Mouse (Mus musculus): ENCODE data around the gene Clptm1.
"Not testable (repeated sequence)": the region's sequence is repeated elsewhere in the genome, so short reads cannot be mapped to it uniquely, and the experiment has no call there.

Gene Clptm1

GRCm38 (mm10) chr7:19691873-19692865, 27.3 kb upstream of the Clptm1 start, which contains the start of gene Apoc1:
Gene Apoc1 (minus strand): TSS chr7:19692660.
- in situ Hi-C loops (cut with MseI, MboI), result no loop called here

- in situ Hi-C loops (cut with MseI, MboI), result no loop called here
These were observed 26.6 kb upstream of the Clptm1 start for GRCm38 (mm10) chr7:19691434-19691833.

- in situ Hi-C loops (cut with MseI, MboI), result no loop called here
These were observed 26.0 kb upstream of the Clptm1 start for GRCm38 (mm10) chr7:19690845-19691244.

- in situ Hi-C loops (cut with MseI, MboI), result no loop called here
These were observed 23.8 kb upstream of the Clptm1 start for GRCm38 (mm10) chr7:19688611-19689010.

- in situ Hi-C loops (cut with MseI, MboI), result no loop called here
These were observed 23.3 kb upstream of the Clptm1 start for GRCm38 (mm10) chr7:19688101-19688500.

GRCm38 (mm10) chr7:19686927-19687583, 22.2 kb upstream of the Clptm1 start:
- in situ Hi-C loops (cut with MseI, MboI), result not testable (repeated sequence)

GRCm38 (mm10) chr7:19686521-19686920, 21.7 kb upstream of the Clptm1 start:
- in situ Hi-C loops (cut with MseI, MboI), result no loop called here

- in situ Hi-C loops (cut with MseI, MboI), result no loop called here
These were observed 20.5 kb upstream of the Clptm1 start for GRCm38 (mm10) chr7:19685374-19685773.

GRCm38 (mm10) chr7:19683771-19684201, 19.0 kb upstream of the Clptm1 start:
- in situ Hi-C loops (cut with MseI, MboI), result no loop called here

GRCm38 (mm10) chr7:19682979-19683378, 18.1 kb upstream of the Clptm1 start:
- in situ Hi-C loops (cut with MseI, MboI), result no loop called here

GRCm38 (mm10) chr7:19681202-19681694, 16.4 kb upstream of the Clptm1 start, which contains the start of the genes Gm44805 and Apoc4:
Gene Gm44805 (minus strand): TSS chr7:19681423.
Gene Apoc4 (minus strand): TSS chr7:19681479.
- in situ Hi-C loops (cut with MseI, MboI), result no loop called here

GRCm38 (mm10) chr7:19680702-19681101, 15.9 kb upstream of the Clptm1 start:
- in situ Hi-C loops (cut with MseI, MboI), result no loop called here

- in situ Hi-C loops (cut with MseI, MboI), result no loop called here
These were observed 14.1 kb upstream of the Clptm1 start for GRCm38 (mm10) chr7:19678901-19679300.

- in situ Hi-C loops (cut with MseI, MboI), result no loop called here
These were observed 13.0 kb upstream of the Clptm1 start, which contains the start of gene Apoc2 for GRCm38 (mm10) chr7:19677872-19678271. Gene Apoc2 (minus strand): TSS chr7:19677941.

- in situ Hi-C loops (cut with MseI, MboI), result no loop called here
These were observed 11.8 kb upstream of the Clptm1 start for GRCm38 (mm10) chr7:19676662-19677061.

GRCm38 (mm10) chr7:19675824-19676223, 11.0 kb upstream of the Clptm1 start:
- in situ Hi-C loops (cut with MseI, MboI), result no loop called here

- in situ Hi-C loops (cut with MseI, MboI), result no loop called here
These were observed 8.4 kb upstream of the Clptm1 start for GRCm38 (mm10) chr7:19673083-19673699.

GRCm38 (mm10) chr7:19671511-19671910, 6.7 kb upstream of the Clptm1 start:
- in situ Hi-C loops (cut with MseI, MboI), result no loop called here

- in situ Hi-C loops (cut with MseI, MboI), result loop anchor here in 1 of 2 experiments (5.0 kb wide), 1 partner anchor 33 kb away; no protein-coding TSS in a partner anchor
These were observed 4.3 kb upstream of the Clptm1 start for GRCm38 (mm10) chr7:19668947-19669721.

GRCm38 (mm10) chr7:19667434-19667833, 2.6 kb upstream of the Clptm1 start:
- in situ Hi-C loops (cut with MseI, MboI), result loop anchor here in 1 of 2 experiments (5.0 kb wide), 1 partner anchor 35 kb away; no protein-coding TSS in a partner anchor

GRCm38 (mm10) chr7:19666750-19667149, 1.9 kb upstream of the Clptm1 start:
- in situ Hi-C loops (cut with MseI, MboI), result loop anchor here in 1 of 2 experiments (5.0 kb wide), 1 partner anchor 36 kb away; no protein-coding TSS in a partner anchor

All from mouse trophoblast stem cell (cell line).